Mouse (Mus musculus): ENCODE measurements around the gene Ppp4r1.

Gene Ppp4r1

DNA sequence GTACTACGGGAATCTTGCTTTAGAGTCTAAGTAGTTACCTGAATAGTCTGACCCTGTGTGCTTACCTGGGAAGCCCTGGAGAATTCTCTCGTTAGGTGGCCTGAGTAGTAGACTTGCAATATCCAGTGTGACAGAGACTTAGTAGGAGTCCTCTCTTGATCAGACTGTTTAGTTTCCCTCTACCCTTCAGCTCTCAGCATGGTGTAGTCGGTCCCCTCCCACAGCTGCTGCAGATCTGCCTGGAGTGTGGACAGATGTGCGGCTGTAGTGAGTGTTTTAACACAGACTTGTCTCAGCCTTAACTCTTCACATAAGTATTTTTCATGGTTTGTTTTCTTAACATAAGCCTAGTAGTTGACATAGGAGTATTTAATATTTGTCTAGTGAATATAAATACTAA lies 19.7 kb downstream of the Ppp4r1 start:
- DNase-seq (ENCODE audit: low spot score in 2 of 2) = no peak

DNA sequence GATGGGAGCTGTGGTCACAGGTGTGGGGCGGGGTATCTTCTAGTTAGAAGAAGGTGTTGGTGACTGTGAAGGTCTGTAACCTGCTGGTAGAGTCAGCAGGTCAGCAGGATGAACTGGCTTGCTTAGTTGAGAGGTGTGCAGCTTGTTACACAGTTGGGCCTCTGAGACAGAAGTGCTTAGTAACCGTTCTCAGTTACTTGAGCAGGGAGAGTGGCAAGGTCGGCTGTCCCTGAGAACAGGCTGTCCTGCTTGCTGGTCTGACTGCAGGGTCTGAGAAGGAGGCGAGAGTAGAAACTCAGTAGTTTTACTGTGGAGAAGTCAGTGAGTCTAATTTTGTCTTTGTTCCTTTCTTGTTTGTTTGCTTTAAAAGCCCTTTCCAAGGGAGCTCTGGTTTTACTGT lies 23.6 kb downstream of the Ppp4r1 start:
- DNase-seq (ENCODE audit: low spot score in 2 of 2) = no peak

DNA sequence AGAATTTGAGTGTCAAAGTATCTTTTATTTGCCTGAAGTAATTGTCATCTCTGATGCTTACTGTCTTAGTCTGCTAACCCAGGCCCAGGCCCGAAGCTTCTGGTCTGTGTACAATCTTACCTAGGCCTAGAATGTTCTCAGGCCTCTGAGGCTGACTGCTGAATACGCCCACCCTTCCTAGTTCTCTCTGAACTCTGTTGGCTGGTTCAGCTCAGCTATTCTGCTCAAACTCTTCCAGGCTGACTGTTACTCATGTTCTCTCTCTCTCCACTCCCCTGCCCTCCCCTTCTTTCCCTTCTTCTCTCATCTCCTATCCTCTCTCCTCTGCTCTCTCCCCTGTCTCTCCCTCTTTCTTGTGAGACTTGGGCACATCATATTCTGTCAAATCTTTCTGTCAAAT lies 24.0 kb downstream of the Ppp4r1 start:
- DNase-seq (ENCODE audit: low spot score in 2 of 2) = no peak

DNA sequence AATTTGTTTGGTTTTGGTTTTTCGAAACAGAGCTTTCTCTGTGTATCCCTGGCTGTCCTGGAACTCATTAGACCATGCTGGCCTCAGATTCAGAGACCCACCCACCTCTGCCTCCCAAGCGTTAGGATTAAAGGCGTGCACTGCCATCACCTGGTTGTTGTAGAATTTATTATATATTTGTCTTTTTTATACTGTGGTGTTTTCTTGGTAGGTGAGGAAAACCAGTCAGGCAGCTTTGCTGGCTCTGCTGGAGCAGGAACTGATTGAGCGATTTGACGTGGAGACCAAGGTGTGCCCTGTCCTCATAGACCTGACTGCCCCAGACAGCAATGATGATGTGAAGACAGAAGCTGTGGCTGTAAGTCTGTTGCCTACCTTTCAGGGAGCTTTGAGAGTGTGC lies 28.7 kb downstream of the Ppp4r1 start:
- no peak for DNase-seq (ENCODE audit: low spot score in 2 of 2)

DNA sequence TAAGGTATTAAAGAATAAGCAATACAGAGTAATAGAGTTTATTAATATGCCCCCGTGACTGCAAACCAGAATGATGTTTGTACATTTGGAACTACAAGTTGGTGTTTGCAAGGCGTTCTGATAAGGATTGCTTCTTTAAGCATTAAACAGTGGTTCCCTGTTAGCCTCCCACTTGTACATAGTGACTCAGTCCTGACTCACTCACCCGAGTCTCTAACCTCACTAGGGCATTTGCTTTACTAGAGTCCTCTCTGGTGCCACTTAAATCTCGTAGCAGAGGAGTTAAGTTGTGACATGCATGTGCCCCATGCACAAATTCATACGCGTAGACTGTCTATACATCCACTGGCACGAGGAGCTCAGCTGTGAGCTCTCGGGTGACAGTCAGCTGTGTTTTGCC lies 31.4 kb downstream of the Ppp4r1 start:
- no peak for DNase-seq (ENCODE audit: low spot score in 2 of 2)

DNA sequence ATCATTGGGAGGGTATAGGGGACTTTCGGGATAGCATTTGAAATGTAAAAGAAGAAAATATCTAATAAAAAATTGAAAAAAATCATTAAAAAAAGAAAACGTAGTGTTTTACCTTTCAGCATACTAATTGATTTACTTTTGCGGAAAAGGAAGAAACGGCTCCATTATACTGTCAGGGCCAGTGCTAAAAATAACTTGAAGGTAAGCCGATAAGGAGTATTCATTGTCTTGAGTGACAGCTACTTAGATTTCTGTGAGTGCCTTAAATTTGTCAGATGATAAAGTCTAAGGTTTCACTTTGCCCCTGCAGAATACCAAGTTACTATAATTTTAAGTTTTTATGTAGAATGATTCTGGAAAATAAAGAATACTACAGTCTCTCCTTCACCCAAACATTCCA lies 37.8 kb downstream of the Ppp4r1 start:
- DNase-seq (ENCODE audit: low spot score in 2 of 2) = no peak

DNA sequence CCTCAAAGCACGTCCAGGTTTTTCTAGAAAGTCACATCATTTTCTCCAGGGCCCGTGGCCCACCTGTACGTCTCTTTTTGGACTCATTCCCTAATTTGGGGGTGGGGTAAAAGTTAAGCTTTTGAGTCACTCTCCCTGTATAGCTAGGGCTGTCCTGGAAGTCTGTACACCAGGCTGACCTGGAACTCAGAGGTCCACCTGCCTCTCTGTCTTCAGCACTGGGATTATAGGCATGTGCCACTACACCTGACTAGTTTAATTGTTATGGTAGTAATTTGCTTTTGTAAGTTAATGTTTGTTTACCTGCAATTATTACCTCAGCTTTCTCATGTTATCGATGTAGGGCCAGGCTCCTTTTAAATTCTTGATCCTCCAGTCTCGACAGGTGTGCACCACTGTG lies 40.0 kb downstream of the Ppp4r1 start:
- DNase-seq (ENCODE audit: low spot score in 2 of 2) = no peak

DNA sequence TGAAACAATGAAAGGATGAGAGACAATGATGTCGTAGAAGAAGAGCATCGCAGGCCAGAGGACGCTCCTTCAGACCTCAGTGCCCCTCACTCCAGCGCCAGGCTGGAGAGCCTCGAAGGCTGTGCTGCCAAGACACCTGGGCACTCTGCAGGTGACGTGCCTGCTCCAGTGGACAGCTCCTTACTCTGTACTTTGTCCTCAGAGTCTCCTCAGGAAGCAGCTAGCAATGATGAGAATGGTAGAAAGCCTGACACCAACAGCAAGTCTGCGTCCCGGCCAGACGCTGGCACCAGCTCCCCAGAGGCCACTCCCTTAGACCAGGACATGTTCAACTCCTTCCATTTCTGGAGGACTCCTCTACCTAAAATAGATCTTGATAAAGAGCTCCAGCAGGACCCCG lies 41.9 kb downstream of the Ppp4r1 start:
- DNase-seq (ENCODE audit: low spot score in 2 of 2) = no peak

DNA sequence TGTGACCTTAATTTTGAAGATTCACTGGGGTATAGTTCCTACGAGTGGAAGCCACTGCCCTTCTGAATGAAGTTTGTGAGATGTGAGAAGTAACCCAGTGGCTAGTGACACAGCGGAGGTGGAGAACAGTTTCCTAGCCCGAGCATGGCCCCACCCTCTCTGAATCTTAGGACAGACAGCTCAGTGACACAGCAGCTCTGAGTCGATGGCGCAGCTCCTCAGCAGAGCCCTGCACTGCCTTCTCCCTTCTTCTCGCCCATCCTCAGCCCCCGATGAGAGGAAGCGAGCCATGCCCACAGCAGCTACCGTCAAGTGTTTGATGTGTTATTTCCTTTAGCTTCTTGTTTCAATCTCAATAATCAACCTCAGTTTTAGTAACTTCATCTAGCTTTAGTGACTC lies 43.9 kb downstream of the Ppp4r1 start:
- no peak for DNase-seq (ENCODE audit: low spot score in 2 of 2)

DNA sequence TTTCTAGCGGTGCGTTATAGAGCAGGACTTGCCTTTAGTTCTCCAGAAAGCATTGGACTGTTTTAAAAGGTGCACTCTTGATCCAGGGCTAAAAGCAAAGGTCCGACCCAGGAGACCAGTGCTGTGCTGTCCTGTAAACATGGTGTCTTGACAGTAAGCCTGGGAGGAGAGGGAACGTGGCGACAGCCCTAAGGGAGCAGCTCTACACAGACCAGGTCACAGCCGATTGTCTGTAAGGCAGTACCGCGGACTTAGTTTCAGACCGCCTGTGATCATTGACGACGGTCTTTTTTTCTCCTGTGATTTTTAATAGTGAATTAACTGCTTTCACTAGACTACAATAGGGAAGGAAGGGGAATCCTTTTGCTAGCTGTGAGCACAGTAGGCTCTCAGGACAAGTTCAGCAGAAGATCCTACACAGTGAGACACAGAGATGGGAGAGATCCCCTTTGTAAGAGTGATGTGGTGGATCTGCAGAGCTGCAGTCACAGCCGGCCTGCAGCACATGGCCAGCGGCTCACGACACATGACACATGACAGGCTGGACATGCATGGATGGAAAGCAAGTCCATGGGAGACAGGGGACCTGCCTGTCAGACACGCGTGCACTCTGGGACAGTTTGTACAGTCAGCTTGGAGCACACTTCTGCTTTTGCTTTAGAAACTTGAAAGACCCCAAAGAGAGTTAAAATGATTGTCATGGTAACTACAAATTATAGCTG lies 44.9 kb downstream of the Ppp4r1 start:
- no peak for DNase-seq (ENCODE audit: low spot score in 2 of 2)

DNA sequence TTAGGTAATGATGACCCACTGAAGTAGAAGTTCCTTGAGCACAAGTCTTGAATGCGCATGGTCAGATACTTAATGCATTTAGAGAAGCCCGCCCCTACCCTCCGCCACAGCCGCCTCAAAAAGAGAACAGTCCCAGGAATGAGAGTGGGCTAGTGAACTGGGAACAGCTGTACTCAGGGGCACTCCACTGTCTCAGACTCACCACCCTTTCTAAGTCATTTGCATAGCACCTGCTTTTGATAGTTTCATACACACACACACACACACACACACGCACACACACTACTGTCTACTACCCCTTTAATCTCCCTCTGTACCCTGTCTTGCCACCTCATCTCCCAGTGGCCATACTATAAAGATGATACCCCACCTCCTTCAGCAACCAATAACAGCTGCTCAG lies 45.5 kb downstream of the Ppp4r1 start:
- DNase-seq (ENCODE audit: low spot score in 2 of 2) = no peak

DNA sequence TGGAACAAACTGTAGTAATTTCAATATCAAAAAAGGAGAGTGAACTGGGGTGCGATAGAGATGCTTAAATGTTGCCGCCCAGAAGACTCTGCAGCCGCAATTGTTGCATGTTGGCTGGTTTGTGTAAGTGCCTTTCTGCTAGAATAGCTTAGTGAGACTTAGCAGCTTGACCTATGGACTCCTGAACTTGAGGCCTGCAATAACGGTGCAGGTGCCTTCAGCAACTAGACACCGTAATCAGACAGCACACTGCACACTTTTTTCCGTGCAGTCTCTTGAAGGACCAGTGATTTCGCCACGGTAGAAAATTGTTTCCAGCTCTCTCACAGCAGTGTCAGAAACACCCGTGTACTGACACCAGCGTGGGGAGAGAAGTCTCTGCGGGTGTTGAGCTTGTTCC lies 46.6 kb downstream of the Ppp4r1 start:
- DNase-seq (ENCODE audit: low spot score in 2 of 2) = no peak

DNA sequence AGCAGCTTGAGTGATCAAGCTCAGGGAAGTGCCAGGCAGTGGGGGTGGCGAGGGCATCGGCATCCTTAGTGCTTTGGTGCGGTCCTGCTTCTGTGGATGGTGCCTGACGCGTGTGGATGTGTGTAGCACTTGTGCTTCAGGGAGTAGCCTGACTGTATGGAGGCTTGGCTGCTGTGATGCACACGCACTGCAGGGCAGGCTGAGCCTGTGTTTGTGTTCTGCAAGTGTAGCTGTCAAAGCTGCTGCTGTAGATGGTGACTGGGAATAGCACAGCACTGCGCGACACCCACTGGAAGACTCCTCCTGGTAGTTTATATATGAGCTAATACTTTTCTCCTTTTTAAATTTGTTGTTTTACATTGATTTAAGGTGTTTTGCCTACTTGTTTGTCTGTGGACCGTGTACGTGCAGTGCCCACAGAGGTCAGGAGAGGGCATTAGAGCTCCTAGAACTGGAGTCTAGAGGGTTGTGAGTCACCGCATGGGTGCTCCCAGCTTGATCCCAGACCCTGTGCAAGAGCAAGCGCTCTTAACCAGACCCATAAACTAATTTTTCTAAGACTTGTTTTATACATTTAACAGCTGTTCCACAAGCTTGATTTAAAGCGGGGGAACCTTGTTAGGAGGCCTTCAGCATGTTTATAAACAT lies 48.0 kb downstream of the Ppp4r1 start:
- DNase-seq (ENCODE audit: low spot score in 2 of 2) = no peak

DNA sequence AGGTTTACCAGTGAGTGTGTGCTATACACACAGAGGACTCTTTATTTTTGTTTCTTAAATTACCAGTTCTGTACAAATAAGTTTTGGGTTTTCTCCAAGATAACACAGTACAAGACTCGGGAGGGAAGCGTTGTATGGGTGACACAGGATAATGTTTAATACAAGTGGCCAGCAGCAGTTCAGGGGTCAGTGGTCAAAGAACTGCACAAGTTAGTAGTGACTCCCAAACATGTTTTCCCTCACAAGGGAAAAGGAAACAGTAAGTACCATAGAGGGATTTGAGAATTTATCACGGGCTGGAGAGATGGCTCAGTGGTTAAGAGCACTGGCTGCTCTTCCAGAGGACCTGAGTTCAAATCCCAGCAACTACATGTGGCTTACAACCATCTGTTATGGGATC lies 51.5 kb downstream of the Ppp4r1 start:
- DNase-seq (ENCODE audit: low spot score in 2 of 2) = no peak

DNA sequence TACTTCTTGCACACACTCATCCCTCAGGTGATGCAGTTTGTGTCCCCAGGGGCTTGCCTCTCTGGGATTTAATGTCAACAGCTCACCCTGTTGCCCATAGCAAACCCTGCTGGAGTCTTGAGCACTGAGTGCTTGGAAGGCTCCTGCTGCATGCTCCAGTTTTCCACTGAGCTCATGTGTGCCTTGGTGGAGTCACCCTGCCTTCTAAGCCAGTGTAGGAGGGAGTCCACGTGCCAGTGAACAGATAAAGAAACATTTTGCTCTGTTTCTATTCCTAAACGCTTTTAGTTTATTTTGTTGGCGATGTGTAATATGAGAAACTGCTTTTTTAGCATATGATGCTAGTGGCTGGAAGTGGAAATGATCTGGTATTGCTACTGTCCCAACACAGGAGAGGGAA lies 54.4 kb downstream of the Ppp4r1 start:
- DNase-seq (ENCODE audit: low spot score in 2 of 2) = no peak

DNA sequence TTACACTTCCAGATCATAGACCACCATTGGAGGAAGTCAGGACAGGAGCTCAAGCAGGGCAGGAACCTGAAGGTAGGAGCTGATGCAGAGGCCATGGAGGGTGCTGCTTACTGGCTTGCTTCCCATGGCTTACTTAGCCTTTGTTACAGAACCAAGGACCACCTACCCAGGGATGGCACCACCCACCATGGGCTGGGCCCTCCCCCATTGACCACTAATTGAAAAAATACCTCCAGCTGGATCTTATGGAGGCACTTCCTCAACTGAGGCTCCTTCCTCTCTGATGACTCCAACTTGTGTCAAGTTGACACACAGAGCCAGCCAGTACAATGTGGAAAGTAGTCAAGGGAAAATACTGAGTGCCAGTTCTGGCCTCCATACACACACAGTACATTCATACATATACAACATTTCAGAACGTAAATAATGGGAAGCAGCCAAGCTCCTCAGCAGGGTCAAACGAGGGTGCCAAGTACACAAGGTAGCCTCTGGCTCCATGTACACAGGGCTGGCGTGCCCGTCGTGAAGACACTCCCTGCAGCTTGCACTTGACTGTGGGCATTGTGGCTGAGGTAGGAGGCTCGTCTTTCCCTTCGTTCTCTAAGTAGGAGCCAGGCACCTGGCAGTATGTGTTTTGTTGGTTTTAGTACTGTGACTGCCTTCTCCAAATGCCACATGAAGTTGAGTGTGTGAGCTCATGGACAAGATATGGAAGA lies 57.3 kb downstream of the Ppp4r1 start:
- DNase-seq (ENCODE audit: low spot score in 2 of 2) = no peak

DNA sequence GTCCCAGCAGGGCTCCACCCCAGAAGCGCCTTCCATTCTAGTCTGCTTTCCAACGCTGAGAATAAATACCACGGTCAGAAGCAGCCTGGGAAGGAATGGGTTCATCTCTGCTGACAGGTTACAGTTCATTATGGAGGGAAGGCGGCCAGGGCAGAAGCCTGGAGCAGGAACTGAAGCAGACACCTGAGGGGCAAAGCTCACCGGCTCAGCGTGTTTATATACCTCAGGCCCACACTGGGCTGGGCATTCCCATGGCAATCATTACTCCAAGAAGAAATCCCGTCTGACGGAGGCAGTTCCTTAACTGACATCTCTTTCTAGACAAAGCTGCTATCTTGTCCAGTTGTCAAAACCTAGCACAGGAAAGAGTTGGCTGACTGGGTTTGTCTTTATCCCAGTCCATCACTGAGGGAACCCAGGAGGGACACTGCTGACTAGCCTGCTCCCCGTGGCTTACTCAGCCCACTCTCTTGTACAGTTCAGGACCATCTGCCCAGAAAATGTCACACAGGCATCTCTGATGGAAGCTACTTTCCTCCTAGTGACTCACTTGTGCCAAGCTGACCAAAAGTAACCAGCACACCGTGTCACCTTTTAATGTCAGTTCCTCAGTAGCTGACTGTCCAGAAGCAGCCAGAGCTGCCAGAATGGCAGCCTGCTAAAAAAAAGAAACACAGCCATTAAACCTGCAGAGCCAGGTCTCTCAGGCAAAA lies 60.5 kb downstream of the Ppp4r1 start:
- no peak for DNase-seq (ENCODE audit: low spot score in 2 of 2)

DNA sequence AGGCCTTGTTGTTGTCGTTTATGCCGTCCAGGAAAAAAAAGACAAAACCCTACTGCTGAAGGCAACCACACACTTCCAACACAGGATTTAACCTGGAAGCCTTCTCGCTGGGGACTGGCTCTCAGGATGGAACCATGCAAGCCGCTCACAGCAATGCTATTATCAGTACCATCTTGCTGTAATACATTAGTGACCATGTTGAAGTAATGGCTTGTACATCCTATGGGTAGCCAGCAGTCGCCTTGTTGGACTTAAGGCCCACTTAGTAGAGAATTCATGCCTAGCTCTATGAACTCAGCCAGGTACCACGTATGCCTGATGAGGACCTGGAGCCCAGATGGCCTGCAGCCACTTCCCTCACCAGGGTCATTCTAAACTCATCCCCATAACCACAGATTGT lies 63.0 kb downstream of the Ppp4r1 start:
- DNase-seq (ENCODE audit: low spot score in 2 of 2) = no peak

DNA sequence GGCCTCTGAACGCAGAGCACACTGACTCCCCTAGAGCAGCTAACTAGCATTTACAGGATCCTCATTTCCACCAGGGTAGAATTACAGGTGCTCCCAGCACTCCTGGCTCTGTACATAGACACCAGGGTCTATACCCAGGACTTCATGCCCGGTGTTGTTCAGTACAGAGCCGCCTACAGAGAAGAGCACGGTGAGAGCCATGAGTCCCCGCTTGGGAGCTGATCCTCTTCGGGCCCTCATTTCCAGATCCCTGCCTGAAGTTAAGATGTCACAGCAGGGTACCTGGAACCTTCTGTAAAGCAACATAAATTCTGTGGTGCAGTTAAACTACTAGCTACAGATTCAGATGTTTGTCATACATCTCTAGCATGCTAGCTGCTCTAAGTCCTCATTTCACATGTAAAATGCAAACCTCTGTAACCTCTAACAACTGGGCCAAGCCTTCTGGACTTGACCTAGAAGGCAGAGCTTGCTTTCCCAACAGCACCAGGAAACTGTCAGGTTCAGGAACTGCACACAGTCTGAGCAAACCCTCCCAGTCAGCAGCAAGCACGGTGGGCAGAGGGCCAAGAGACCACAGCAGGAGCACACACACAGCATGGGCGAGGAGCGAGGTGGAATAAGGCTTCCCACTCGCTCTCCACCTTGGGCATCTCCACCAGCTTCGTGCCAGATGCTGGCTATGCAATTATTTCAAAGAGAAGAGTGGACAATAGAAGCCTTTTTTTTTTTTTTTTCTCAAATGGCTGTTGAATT lies 65.5 kb downstream of the Ppp4r1 start:
- no peak for DNase-seq (ENCODE audit: low spot score in 2 of 2)

DNA sequence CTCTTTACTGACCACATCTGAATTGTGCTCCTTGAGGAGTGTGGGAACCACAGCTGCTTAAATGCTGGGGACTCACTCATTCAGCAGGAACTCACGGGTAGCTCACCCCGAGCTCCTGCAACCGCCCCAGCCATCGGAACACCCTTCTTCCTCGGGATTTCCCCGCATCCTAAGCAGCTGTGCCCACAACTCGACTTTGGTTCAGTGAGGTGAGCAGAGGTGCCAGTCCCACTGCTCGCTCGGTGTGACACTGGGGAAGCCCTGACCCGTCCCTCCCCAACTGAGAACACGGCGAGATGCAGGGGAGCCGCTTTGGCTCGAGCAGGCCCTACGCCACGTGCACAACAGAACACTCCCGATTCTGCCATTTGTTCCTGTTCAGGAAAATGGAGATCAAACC lies 68.1 kb downstream of the Ppp4r1 start:
- DNase-seq (ENCODE audit: low spot score in 2 of 2) = no peak

DNA sequence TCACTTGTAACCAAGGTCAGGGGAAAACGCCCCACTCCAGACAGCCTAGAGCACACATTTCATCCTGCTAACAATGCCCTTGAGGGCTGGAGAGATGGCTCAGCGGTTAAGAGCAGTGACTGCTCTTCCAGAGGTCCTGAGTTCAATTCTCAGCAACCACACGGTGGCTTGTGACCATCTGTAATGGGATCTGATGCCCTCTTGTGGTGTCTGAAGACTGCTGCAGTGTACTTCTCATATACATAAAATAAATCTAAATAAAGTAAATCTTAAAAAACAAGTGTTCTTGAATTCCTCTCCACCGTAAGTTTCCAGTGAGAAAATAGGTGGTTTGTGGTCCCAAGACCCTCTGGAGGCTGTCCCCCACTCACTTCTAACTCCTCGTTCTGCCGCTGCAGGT lies 69.4 kb downstream of the Ppp4r1 start:
- DNase-seq (ENCODE audit: low spot score in 2 of 2) = no peak

DNA sequence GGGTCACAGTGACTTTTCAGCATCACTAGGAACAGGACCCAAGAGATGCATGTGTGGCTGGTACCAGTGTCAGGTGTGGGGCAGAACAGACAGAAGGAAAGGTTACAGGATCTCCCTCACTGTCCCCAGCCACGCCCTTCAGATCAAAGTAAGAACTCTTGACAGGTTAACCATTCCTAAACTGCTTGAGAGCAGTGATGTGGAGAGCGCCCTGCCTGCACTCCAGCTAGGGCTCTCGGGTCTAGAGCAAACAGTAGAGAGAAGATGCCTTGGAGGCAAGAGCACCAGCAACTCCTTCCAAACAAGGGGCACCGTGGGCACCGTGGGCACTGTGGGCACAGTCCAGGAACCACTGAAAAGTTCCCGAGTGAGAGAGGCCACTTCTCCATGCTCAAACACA lies 71.0 kb downstream of the Ppp4r1 start:
- no peak for DNase-seq (ENCODE audit: low spot score in 2 of 2)
